Mouse (Mus musculus) kidney, postnatal 25 days (tissue): Measurements from ENCODE around the gene Zfp560.
"Not testable (repeated sequence)": the region's sequence is repeated elsewhere in the genome, so short reads cannot be mapped to it uniquely, and the experiment has no call there.

Source experiments
- DNase-seq, 2 experiments: peaks; one replicate each; pipeline ENCODE4 v3.0.0; 2021; ENCODE audit warnings: mixed read lengths in 2 of 2

The Zfp560 gene

DNA sequence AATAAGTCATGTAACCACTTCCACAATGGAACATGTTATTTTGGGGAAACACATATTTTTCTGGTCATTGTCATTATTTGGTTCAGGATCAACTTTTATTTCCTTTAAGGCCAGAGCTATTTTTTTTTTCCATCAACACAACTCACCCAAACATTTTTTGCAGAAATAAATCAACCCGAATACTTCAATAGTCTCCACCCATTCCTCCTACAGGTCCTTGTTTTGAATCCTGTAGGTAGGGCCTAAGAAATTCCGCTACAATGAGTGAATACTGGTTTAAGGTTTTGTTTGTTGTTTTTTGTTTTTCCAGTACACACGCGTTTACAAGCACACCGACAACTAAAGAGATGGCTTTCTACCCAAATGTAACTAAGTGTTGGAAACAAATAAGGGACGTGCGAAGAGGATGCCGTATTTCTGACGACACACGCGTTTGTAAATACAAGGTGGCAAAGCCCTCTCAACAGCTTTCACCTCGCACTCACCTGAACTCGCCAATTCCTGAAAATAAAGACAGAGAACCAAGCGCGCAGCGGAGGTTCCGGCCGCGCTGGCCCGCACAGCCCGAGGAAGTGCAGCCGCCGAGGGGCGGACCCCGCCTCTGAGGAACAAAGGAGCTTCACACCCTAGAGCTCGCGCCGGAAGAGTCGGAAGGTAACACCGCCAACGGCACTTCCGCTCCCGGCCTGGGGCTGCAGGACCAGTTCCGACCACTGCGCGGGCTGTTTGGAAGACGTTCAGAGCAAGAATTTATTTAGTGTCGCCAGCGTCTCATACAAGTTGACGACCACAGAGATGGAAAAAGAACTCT is at the start of gene Zfp560:
TSS of gene Zfp560 (minus strand) at position 646 of the 811 bp plus-strand sequence.
- DNase-seq, result peak; percentile 89 to 92

DNA sequence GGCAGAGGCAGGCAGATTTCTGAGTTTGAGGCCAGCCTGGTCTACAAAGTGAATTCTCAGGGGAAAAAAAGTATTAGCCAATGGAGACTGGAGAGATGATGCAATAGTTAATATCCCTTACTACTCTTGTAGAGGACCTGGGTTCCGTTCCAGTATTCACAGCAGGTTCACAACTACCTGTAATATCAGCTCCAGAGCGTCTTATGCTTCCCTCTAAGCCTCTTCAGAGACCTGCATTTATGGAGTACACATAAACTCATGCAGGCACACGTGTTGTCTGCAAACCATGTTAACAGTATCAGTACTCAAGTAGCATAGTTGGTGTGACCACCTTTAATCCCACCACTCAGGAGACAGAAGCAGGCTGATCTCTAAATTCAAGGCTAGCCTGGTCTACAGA is 45.0 kb upstream of the Zfp560 start:
- no peak for DNase-seq

DNA sequence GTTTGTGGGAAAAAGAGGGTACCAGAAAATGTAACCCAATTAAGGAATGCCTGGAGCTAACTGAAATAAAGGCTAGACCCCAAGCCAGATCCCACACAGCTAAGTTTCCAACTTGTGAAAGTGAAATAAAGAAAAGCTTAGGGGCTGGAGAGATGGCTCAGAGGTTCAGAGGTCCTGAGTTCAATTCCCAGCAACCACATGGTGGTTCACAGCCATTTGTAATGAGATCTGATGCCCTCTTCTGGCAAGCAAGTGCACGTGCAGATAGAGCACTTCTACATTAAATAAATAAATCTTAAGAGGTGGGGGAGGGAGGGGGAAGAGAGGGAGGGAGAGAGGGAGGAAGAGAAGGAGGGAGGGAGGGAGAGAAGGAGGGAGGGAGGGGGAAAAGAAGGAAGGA is 26.5 kb upstream of the Zfp560 start:
- no peak for DNase-seq

DNA sequence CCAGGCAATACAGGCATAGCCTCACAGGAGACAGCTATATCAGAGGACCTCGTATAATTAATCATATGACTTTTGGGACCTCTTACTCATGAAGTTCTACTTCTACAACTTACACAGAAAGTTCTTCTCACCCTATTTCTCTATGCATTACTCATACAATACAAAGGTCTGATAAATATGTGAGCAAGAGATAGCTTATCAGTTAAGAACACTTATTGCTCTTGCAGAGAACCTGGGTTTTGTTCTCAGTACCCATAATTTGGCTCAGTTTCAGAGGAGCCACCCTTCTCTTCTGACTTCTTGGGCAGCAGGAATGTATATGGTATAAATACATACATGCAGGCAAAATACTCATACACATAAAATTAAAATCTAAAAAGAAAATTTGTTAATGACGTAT is 24.3 kb upstream of the Zfp560 start:
- no peak for DNase-seq

DNA sequence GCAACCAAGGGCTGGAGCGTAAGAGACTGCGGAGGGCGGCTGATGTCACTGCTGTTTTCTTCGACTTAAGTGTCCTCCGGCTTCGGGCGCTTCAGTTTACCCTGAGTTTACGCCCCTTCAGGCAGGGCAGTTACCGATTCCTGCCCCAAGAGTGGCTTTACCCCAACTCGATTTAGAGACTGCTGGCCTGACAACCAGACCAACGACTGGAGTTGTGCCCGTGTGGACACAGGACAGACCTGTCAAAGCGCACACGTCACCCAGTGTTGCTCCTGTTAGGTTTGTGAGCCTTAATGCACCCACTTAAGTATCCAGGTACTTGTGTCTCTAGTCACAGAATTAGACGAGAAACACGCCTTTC is 346 bp upstream of the Zfp560 start:
- peak in 1 of 2 experiments; percentile 43 for DNase-seq

DNA sequence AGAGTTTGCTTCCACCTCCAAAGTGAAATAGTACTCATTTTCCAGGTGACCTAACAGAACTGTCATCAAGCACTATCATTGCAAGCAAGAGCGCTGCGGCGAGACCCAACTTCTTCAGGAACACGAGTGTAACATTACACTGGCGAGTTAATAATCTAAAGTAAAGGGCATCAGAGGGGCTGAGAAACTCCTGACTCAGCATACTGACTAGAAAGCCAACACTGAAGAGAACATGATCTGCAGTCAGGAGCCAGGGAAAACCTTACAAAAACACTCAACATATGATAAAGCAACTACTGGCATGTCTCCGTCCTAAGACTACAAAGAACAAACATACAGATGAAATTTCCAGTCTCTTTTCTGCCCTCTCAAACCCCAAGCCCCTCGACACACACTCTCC is 1.3 kb downstream of the Zfp560 start:
- peak; percentile 5 to 31 for DNase-seq

DNA sequence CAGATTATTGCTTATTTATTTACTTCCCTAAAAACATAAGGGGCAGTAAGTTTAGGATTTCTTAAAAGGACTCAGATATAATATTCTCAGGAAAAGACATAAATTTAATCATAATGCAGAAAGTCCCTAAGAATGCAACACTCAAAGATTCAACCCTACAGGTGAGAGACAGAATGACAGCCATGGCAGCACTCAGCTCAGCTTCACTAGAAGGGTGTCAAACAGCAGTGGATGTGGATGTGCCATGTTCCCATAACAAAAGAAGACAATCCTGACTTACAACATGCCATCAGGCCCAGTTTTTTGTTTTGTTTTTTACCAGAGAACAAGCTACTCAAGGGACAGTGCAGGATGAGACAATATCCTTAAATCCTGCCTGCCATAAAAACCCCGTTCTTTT is 10.3 kb downstream of the Zfp560 start:
- no peak for DNase-seq

DNA sequence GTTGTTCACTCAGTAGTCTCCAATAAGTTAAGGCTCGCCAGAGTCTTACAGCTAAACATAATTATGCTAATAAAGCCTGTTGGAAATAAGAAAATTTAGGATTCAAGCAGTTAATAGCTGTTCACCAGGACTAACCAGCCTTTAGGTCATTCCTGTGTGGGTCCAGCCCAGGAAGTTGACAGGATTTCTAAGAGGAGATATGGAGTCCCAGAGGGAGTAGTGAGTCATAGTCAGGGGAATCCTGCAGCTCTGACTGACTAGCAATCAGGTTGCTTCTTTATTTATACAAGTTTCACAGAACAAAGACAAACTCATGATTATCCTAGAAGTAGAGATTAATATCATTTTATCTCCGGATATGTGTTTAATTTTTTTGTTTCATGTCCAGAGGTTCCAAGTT is 17.7 kb downstream of the Zfp560 start:
- no peak for DNase-seq

DNA sequence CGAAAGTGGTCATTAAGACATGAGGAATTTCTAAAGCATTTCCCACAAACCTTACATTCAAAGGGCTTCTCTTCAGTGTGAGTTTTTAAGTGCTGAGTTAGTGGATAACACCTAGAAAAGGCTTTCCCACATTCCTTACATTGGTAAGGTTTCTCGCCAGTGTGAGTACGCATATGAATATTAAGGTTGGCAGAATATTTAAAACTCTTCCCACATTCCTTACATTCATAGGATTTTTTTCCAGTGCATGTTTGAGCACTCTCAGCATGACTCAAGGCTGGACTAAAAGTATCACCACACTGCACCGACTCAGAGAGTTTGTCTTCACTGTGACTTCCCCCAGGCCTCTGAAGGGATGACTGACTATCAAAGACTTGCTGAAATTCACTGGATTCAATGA is 36.5 kb downstream of the Zfp560 start:
- DNase-seq, result no peak

DNA sequence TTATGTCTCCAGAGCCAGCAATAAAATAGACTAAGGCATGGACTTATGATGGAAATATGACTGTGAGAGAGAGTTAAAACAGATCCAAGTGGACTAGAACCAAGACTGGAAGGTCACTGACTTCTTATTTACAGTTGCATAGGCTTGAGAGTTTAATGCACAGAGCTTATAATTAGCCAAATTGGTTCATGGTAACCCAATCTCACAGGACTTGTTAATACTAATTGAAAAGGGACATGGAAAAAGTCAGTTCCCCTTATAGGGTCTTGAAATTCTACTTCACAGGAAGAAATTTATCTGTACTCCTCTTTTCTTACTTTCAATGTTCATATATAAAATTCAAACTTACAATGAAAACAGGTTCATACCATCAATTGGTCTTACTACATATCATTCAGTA is 49.0 kb downstream of the Zfp560 start, which contains the start of gene Olfr18:
TSS of gene Olfr18 (minus strand) at position 101 of the 400 bp plus-strand sequence.
- no peak for DNase-seq

DNA sequence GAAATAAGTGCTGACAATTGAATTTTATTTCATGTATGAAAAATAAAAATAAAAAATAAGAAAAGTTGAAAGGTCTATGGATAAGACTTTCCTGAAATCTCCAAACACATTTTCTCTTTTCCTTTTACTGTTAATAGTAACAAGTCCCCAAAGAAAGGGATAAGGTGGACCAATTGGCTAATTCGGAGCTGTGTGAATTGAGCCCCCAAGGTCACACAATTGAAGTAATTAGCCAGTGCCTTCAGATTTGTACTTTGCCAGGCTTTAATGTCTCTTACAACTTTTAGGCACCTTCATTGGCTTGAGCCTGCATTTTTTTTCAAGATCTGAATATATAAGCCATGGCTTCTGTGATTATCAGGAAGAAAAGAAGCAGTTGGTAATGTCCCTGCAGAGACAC is 86.7 kb downstream of the Zfp560 start, which contains the start of gene Olfr873:
TSS of gene Olfr873 (plus strand) at position 301 of the 400 bp plus-strand sequence.
- DNase-seq, result no peak

DNA sequence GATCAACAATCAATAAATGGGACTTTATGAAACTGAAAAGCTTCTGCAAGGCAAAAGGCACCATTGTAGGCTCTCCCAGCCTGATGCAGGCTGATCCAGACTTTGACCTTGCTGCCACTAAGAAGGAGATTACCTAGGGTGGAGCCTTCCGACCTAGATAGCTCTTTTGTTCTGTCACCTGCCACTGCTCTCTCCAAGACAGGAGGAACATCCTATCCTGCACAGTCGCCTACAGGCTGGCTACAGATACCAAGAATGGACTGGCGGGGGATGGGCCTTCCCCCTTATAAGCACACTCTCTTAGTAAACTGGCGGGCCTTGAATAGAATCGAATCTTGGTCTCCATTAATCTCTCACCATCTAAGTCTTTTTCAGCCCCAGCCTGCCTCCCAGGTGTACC is 89.4 kb downstream of the Zfp560 start:
- DNase-seq, result not testable (repeated sequence)
